Mouse (Mus musculus) lung, adult 18-20 months (tissue): Measurements from ENCODE around the gene Snrpb2.
A peak's percentile ranks its signal among the peaks of the same experiment; 100 is the strongest.

Experiments used
- DNase-seq, 2 experiments: peaks; one replicate each; pipeline ENCODE4 v3.0.0; 2022; ENCODE audit warnings: mixed read lengths in 2 of 2

Snrpb2 gene

GRCm38 (mm10) chr2:143062812-143063792, at the start of gene Snrpb2:
Snrpb2 (plus strand) TSS chr2:143063039.
- peak; percentile 88 to 92 for DNase-seq

GRCm38 (mm10) chr2:143013057-143013456, 49.8 kb upstream of the Snrpb2 start:
- DNase-seq, result no peak

GRCm38 (mm10) chr2:143018084-143018483, 44.8 kb upstream of the Snrpb2 start:
- DNase-seq, result no peak

- no peak for DNase-seq
Observed at GRCm38 (mm10) chr2:143018591-143019130, 44.2 kb upstream of the Snrpb2 start.

- peak; percentile 5 to 7 for DNase-seq
Observed at GRCm38 (mm10) chr2:143019727-143020126, 43.1 kb upstream of the Snrpb2 start.

GRCm38 (mm10) chr2:143023331-143023730, 39.5 kb upstream of the Snrpb2 start:
- no peak for DNase-seq

GRCm38 (mm10) chr2:143024226-143024625, 38.6 kb upstream of the Snrpb2 start:
- DNase-seq, result no peak

- DNase-seq, result no peak
Observed at GRCm38 (mm10) chr2:143031283-143031682, 31.6 kb upstream of the Snrpb2 start.

GRCm38 (mm10) chr2:143032378-143033255, 30.2 kb upstream of the Snrpb2 start:
- no peak for DNase-seq

GRCm38 (mm10) chr2:143034350-143035085, 28.3 kb upstream of the Snrpb2 start:
- no peak for DNase-seq

GRCm38 (mm10) chr2:143035086-143035593, 27.7 kb upstream of the Snrpb2 start:
- no peak for DNase-seq

GRCm38 (mm10) chr2:143041596-143041995, 21.2 kb upstream of the Snrpb2 start:
- DNase-seq, result no peak

- no peak for DNase-seq
Observed at GRCm38 (mm10) chr2:143055251-143055650, 7.6 kb upstream of the Snrpb2 start.

GRCm38 (mm10) chr2:143056736-143057135, 6.1 kb upstream of the Snrpb2 start:
- no peak for DNase-seq

GRCm38 (mm10) chr2:143062432-143062811, 417 bp upstream of the Snrpb2 start:
- DNase-seq, result no peak

- peak in 1 of 2 experiments; percentile 2 for DNase-seq
Observed at GRCm38 (mm10) chr2:143065914-143066313, 3.1 kb downstream of the Snrpb2 start.

GRCm38 (mm10) chr2:143078198-143078851, 15.5 kb downstream of the Snrpb2 start, which contains the start of gene Otor:
Otor (plus strand) TSS chr2:143078473.
- DNase-seq, result no peak

- DNase-seq, result peak; percentile 1 to 10
Observed at GRCm38 (mm10) chr2:143081693-143082092, 18.9 kb downstream of the Snrpb2 start.

GRCm38 (mm10) chr2:143084852-143085397, 22.1 kb downstream of the Snrpb2 start:
- DNase-seq, result no peak

- no peak for DNase-seq
Observed at GRCm38 (mm10) chr2:143089866-143090265, 27.0 kb downstream of the Snrpb2 start.

GRCm38 (mm10) chr2:143093726-143094125, 30.9 kb downstream of the Snrpb2 start:
- peak; percentile 21 to 36 for DNase-seq
